Mouse (Mus musculus): ENCODE measurements around the gene Tnn.

GRCm38 (mm10) chr1:160036996-160037521 is 116.3 kb downstream of the Tnn start:
- TF ChIP-seq CTCF (conservative IDR thresholded peaks at IDR 0.05; ENCODE audit: insufficient read depth, insufficient read length, low read depth, low read length) (no peak), POLR2A (IDR thresholded peaks at IDR 0.05; ENCODE audit: low read depth, low read length) (no peak)
